6 mouse cellular contexts compared by ENCODE assay signal in the genomic region with DNA sequence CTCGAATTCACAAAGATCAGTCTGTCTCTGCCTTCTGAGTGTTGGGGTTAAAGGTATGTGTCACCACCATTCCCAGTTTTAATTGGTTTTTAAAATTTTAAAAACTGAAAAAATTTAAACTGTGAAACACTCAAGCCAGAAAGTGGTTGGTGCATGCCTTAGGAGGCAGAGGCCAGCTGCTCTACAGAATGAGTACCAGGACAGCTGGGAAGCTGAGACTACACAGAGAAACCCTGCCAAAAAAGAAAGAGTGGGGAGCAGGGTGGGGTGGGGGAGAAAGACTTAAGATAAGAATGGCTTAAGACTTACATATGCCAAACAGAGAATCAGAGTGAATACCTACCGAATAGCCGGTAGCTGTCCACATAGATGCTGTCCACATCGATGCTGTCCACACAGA.
"Had no signal": no experiment of that assay in that cellular context is flagged by ENCODE, and none has a peak within 500 bp of the region (broad histone marks: within the 10 kb centered on the region; RNA-seq: fewer than 3 reads in every experiment).

No protein-coding gene starts in this region.

- H3K27me3 ChIP-seq: liver, embryonic 15.5 days; midbrain, embryonic 13.5 days had no signal

- H3K36me3 ChIP-seq: limb, embryonic 10.5 days; liver, embryonic 15.5 days had no signal

- ATAC-seq: midbrain, embryonic 13.5 days had no signal

- DNase-seq: lung, adult 2 months had no signal

- H3K4me2 ChIP-seq: liver, embryonic 11.5 days; liver, embryonic 15.5 days; midbrain, embryonic 13.5 days had no signal

- H3K27ac ChIP-seq: left cerebral cortex, adult 2 months; midbrain, embryonic 13.5 days had no signal

- H3K9me3 ChIP-seq: limb, embryonic 10.5 days; liver, embryonic 15.5 days; midbrain, embryonic 13.5 days had no signal

- H3K9ac ChIP-seq: liver, embryonic 15.5 days; midbrain, embryonic 13.5 days had no signal

- H3K4me3 ChIP-seq: left cerebral cortex, adult 2 months; limb, embryonic 10.5 days; liver, embryonic 15.5 days; midbrain, embryonic 13.5 days had no signal
